Mouse (Mus musculus) CD4-positive helper T cell, adult 2 months (primary cell): ENCODE results near the gene Gm28961.
"Not testable (repeated sequence)": the region's sequence is repeated elsewhere in the genome, so short reads cannot be mapped to it uniquely, and the experiment has no call there.

Source experiments
- DNase-seq: peaks from one replicate; pipeline ENCODE4 v3.0.0-alpha.2; 2012; ENCODE audit warnings: low read depth, missing footprints, low spot score

Gm28961 gene

DNA sequence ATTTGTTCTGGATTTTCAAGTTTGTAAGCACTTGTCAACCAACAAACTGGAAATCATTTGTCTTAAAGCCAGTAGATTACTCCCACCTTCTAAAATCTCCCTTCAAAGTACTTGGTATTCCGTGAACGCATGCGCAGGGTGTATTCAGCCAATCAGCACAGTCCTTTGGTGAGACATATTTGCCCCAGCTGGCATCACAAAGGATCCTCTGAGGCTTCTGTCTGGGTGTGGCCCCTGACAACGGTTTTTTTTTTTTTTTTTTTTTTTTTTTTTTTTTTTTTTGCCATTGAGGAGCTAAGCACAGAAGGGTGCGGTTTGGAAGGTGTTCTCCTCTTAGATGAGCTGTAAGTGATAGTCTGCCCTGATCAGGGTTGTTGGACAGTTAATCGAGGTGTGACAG, at the start of gene Gm28961:
Gm28961 (plus strand) TSS at position 301 of the 400 bp plus-strand sequence.
- not testable (repeated sequence) for DNase-seq
